Mouse (Mus musculus) frontal cortex, postnatal 36 days (tissue): ENCODE results near the gene Pom121l12.

Experiments
- DNase-seq, 2 experiments: peaks; one replicate each; pipeline ENCODE4 v3.0.0; 2022; ENCODE audit warnings: low spot score in 2 of 2

Gene Pom121l12

GRCm38 (mm10) chr11:14598976-14599375 lies at the start of gene Pom121l12:
Gene Pom121l12 (plus strand): TSS chr11:14599276.
- no peak for DNase-seq

GRCm38 (mm10) chr11:14611859-14612258 lies 12.8 kb downstream of the Pom121l12 start:
- DNase-seq: peak in 1 of 2 experiments; percentile 7
